Mouse (Mus musculus): ENCODE results near the gene Agpat4. TPM values are rescaled to one million over a fixed set of nuclear protein-coding genes. Genes with fewer than 3 reads are reported as not detected.
A peak's percentile ranks its signal among the peaks of the same experiment; 100 is the strongest.

The Agpat4 gene
- polyA plus RNA-seq, 1 experiment from 2014 or later, result 28.7 TPM

- no peaks in the 10 kb centered on the region for H3K27me3 ChIP-seq
- no peaks in the 10 kb centered on the region for H3K9me3 ChIP-seq (replicated peaks)
- no peak overlapping the region for H3K4me3 ChIP-seq (replicated peaks)
- H3K36me3 ChIP-seq, result peaks cover 45% of the 10 kb centered on the region
- DNase-seq, result no peak
- no peak overlapping the region for H3K27ac ChIP-seq
- WGBS (ENCODE audit: insufficient replicate concordance), result 82% methylated on average over 8 of the region's 8 CpGs
- H3K9ac ChIP-seq, result no peak overlapping the region
- ATAC-seq (ENCODE audit: low read depth), result no peak
- no peaks in the 10 kb centered on the region for H3K4me1 ChIP-seq (replicated peaks)
- H3K4me2 ChIP-seq, result no peak overlapping the region
These were observed 141.5 kb downstream of the Agpat4 start for GRCm38 (mm10) chr17:12259957-12260356.

- Histone ChIP-seq H3K4me3 (replicated peaks) (no peak overlapping the region), H3K27ac (no peak overlapping the region), H3K36me3 (peaks cover 34% of the 10 kb centered on the region), H3K27me3 (no peaks in the 10 kb centered on the region), H3K9me3 (replicated peaks) (no peaks in the 10 kb centered on the region), H3K4me2 (no peak overlapping the region), H3K4me1 (replicated peaks) (peaks cover 5% of the 10 kb centered on the region; the same call in 1 of the 2 replicates), H3K9ac (no peak overlapping the region)
- ATAC-seq (ENCODE audit: low read depth) (no peak), DNase-seq (no peak)
- WGBS (ENCODE audit: insufficient replicate concordance), result 88% methylated on average over 7 of the region's 7 CpGs
These were observed 142.9 kb downstream of the Agpat4 start for GRCm38 (mm10) chr17:12261376-12261775.

- 58% methylated on average over 2 of the region's 2 CpGs for WGBS (ENCODE audit: insufficient replicate concordance)
- ATAC-seq (ENCODE audit: low read depth), result peak; percentile 83
These were observed 143.4 kb downstream of the Agpat4 start for GRCm38 (mm10) chr17:12261887-12262286.

GRCm38 (mm10) chr17:12262851-12263250, 144.3 kb downstream of the Agpat4 start:
- no peak for DNase-seq
- WGBS (ENCODE audit: insufficient replicate concordance), result 90% methylated on average over 8 of the region's 8 CpGs
- ATAC-seq (ENCODE audit: low read depth), result no peak

More at GRCm38 (mm10) chr17:12261887-12262286, 143.4 kb downstream of the Agpat4 start:
- no peak overlapping the region for H3K27ac ChIP-seq
- no peaks in the 10 kb centered on the region for H3K9me3 ChIP-seq (replicated peaks)
- DNase-seq, result no peak
- H3K4me1 ChIP-seq (replicated peaks), result peaks cover 10% of the 10 kb centered on the region; the same call in 1 of the 2 replicates
- no peak overlapping the region for H3K4me2 ChIP-seq
- peaks cover 29% of the 10 kb centered on the region for H3K36me3 ChIP-seq
- no peak overlapping the region for H3K9ac ChIP-seq
- H3K4me3 ChIP-seq (replicated peaks), result no peak overlapping the region
- no peaks in the 10 kb centered on the region for H3K27me3 ChIP-seq

GRCm38 (mm10) chr17:12263787-12264186, 145.3 kb downstream of the Agpat4 start:
- Histone ChIP-seq H3K4me1 (replicated peaks) (peaks cover 10% of the 10 kb centered on the region; the same call in 1 of the 2 replicates), H3K27ac (no peak overlapping the region), H3K9ac (no peak overlapping the region), H3K4me2 (no peak overlapping the region), H3K27me3 (no peaks in the 10 kb centered on the region), H3K9me3 (replicated peaks) (no peaks in the 10 kb centered on the region), H3K36me3 (peaks cover 23% of the 10 kb centered on the region), H3K4me3 (replicated peaks) (no peak overlapping the region)
- ATAC-seq (ENCODE audit: low read depth) (no peak), DNase-seq (no peak)
- WGBS (ENCODE audit: insufficient replicate concordance), result 78% methylated on average over 13 of the region's 13 CpGs

More at GRCm38 (mm10) chr17:12262851-12263250, 144.3 kb downstream of the Agpat4 start:
- Histone ChIP-seq H3K27me3 (no peaks in the 10 kb centered on the region), H3K9me3 (replicated peaks) (no peaks in the 10 kb centered on the region), H3K9ac (no peak overlapping the region), H3K36me3 (peaks cover 25% of the 10 kb centered on the region), H3K4me1 (replicated peaks) (peaks cover 10% of the 10 kb centered on the region; the same call in 1 of the 2 replicates), H3K4me2 (no peak overlapping the region), H3K27ac (no peak overlapping the region), H3K4me3 (replicated peaks) (no peak overlapping the region)

GRCm38 (mm10) chr17:12264293-12264692, 145.8 kb downstream of the Agpat4 start:
- Histone ChIP-seq H3K9ac (no peak overlapping the region), H3K4me3 (replicated peaks) (no peak overlapping the region), H3K4me1 (replicated peaks) (peaks cover 10% of the 10 kb centered on the region; the same call in 1 of the 2 replicates), H3K27me3 (no peaks in the 10 kb centered on the region), H3K36me3 (peaks cover 22% of the 10 kb centered on the region), H3K4me2 (no peak overlapping the region), H3K9me3 (replicated peaks) (no peaks in the 10 kb centered on the region), H3K27ac (no peak overlapping the region)
- DNase-seq (no peak), ATAC-seq (ENCODE audit: low read depth) (no peak)
- WGBS (ENCODE audit: insufficient replicate concordance), result 72% methylated on average over 3 of the region's 3 CpGs

- Histone ChIP-seq H3K9ac (no peak overlapping the region), H3K4me2 (no peak overlapping the region), H3K4me3 (replicated peaks) (no peak overlapping the region), H3K27me3 (no peaks in the 10 kb centered on the region), H3K36me3 (peaks cover 29% of the 10 kb centered on the region), H3K9me3 (replicated peaks) (no peaks in the 10 kb centered on the region), H3K4me1 (replicated peaks) (peaks cover 10% of the 10 kb centered on the region; the same call in 1 of the 2 replicates), H3K27ac (no peak overlapping the region)
- peak; percentile 44 for DNase-seq
- WGBS (ENCODE audit: insufficient replicate concordance), result 72% methylated on average over 21 of the region's 21 CpGs
- peak; percentile 75 for ATAC-seq (ENCODE audit: low read depth)
These were observed 147.7 kb downstream of the Agpat4 start for GRCm38 (mm10) chr17:12265969-12266925.

- peaks cover 10% of the 10 kb centered on the region; the same call in 1 of the 2 replicates for H3K4me1 ChIP-seq (replicated peaks)
- no peak overlapping the region for H3K4me2 ChIP-seq
- H3K27ac ChIP-seq, result no peak overlapping the region
- no peak overlapping the region for H3K4me3 ChIP-seq (replicated peaks)
- no peaks in the 10 kb centered on the region for H3K9me3 ChIP-seq (replicated peaks)
- peaks cover 33% of the 10 kb centered on the region for H3K36me3 ChIP-seq
- H3K27me3 ChIP-seq, result no peaks in the 10 kb centered on the region
- no peak overlapping the region for H3K9ac ChIP-seq
- no peak for DNase-seq
- WGBS (ENCODE audit: insufficient replicate concordance), result 67% methylated on average over 4 of the region's 4 CpGs
- no peak for ATAC-seq (ENCODE audit: low read depth)
These were observed 149.6 kb downstream of the Agpat4 start for GRCm38 (mm10) chr17:12268091-12268490.

- no peaks in the 10 kb centered on the region for H3K9me3 ChIP-seq (replicated peaks)
- no peak overlapping the region for H3K4me2 ChIP-seq
- no peak overlapping the region for H3K27ac ChIP-seq
- H3K27me3 ChIP-seq, result no peaks in the 10 kb centered on the region
- DNase-seq (no peak), ATAC-seq (ENCODE audit: low read depth) (no peak)
- peaks cover 33% of the 10 kb centered on the region for H3K36me3 ChIP-seq
- H3K4me3 ChIP-seq (replicated peaks), result no peak overlapping the region
- 87% methylated on average over 10 of the region's 10 CpGs for WGBS (ENCODE audit: insufficient replicate concordance)
- H3K4me1 ChIP-seq (replicated peaks), result peaks cover 10% of the 10 kb centered on the region; the same call in 1 of the 2 replicates
- no peak overlapping the region for H3K9ac ChIP-seq
These were observed 150.0 kb downstream of the Agpat4 start for GRCm38 (mm10) chr17:12268538-12268937.

Data from liver, embryonic 13.5 days (tissue).